Mouse (Mus musculus) forebrain, embryonic 10.5 days (tissue): ENCODE results near the gene Slx1b. TPM values are rescaled to one million over a fixed set of nuclear protein-coding genes. Genes with fewer than 3 reads are reported as not detected.
"Not testable (repeated sequence)": the region's sequence is repeated elsewhere in the genome, so short reads cannot be mapped to it uniquely, and the experiment has no call there.

ENCODE experiments used
- DNase-seq: peaks from one replicate; pipeline ENCODE4 v3.0.0-alpha.2; 2017; ENCODE audit warnings: low spot score; ENCODE audit errors: extremely low spot score
- H3K27ac ChIP-seq: fragments of 300-500 bp; sonication (generic); 2 replicates; pipeline ENCODE4 v1.5.1; 2016; ENCODE audit warnings: mild to moderate bottlenecking
- H3K27me3 ChIP-seq: fragments of 300-500 bp; sonication (generic); 2 replicates; pipeline ENCODE4 v1.6.1; 2016; ENCODE audit warnings: mild to moderate bottlenecking; ENCODE audit not compliant: poor library complexity, severe bottlenecking
- H3K36me3 ChIP-seq: fragments of 300-500 bp; sonication (generic); replicated peaks from 2 replicates; pipeline ENCODE4 v1.6.1; 2016; ENCODE audit warnings: mild to moderate bottlenecking, moderate library complexity
- H3K4me1 ChIP-seq: fragments of 300-500 bp; sonication (generic); 2 replicates; pipeline ENCODE4 v1.6.1; 2016
- H3K4me3 ChIP-seq: fragments of 300-500 bp; sonication (generic); 2 replicates; pipeline ENCODE4 v1.5.1; 2016; ENCODE audit warnings: mild to moderate bottlenecking, moderate library complexity
- H3K9me3 ChIP-seq: fragments of 300-500 bp; sonication (generic); 2 replicates; pipeline ENCODE4 v1.6.1; 2016; ENCODE audit warnings: mild to moderate bottlenecking, moderate library complexity
- WGBS: fragments of 180-500 bp; shearing (Covaris S2); methylation state at CpG from one replicate; pipeline ENCODE4 v1.1.7; 2016; 5-methylcytosine and 5-hydroxymethylcytosine counted together
- polyA plus RNA-seq: library from polyadenylated mRNA; unstranded; fragments of >200 nt; fragmentation: Nextera tagmentation; extraction: Ambion mirVana; gene quantifications from 2 replicates; pipeline ENCODE4 v1.2.1, GENCODE M21; 2016

The Slx1b gene
- polyA plus RNA-seq, 1 experiment from 2014 or later, result 14.0 TPM

DNA sequence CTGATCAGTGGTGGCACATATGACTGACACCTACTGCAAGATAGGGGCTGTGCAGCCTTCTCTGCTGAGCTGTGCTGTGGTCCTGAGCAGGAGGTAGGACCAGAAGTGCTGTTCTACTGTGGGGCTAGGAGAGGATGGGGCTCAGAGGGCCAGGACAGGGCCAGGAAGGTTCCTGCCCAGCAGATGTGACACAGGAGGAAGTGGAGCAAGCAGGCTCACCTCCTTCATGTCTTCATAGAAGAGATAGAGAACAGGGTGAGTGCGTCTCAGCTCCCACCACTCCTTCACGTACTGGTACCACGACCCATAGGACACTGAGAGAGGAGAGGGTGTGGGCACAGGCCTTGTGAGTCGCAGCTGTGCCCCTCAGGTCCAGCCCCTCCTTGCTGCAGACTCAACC, 7.4 kb downstream of the Slx1b start:
- not testable (repeated sequence) for H3K27me3 ChIP-seq, H3K4me3 ChIP-seq, DNase-seq, H3K9me3 ChIP-seq, H3K4me1 ChIP-seq, H3K27ac ChIP-seq
- WGBS, result 90% methylated on average over 4 of the region's 4 CpGs
- peaks cover 38% of the 10 kb centered on the region for H3K36me3 ChIP-seq

DNA sequence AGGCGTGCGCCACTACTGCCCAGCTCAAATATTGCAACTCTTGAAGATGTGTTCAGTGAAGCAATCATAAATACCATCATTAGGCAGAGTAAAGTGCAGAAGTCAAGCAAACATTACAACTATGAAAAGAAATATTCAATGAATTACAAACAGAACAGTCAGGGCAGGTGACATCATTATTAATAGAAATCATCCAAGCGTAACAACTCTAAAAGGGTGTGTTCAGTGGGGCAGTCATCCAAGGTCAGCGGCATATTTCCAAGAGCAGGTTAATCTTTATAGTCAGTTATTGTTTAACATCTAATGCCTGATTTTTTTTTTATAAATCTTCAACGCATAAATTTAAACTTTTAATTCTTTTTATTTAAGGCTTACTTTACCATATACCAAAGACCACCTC, 14.4 kb downstream of the Slx1b start:
- Histone ChIP-seq H3K4me1 (no peaks in the 10 kb centered on the region), H3K9me3 (no peaks in the 10 kb centered on the region), H3K27me3 (no peaks in the 10 kb centered on the region), H3K4me3 (no peak overlapping the region), H3K27ac (no peak overlapping the region), H3K36me3 (peaks cover 30% of the 10 kb centered on the region)
- 97% methylated on average over 5 of the region's 5 CpGs for WGBS
- DNase-seq, result no peak

DNA sequence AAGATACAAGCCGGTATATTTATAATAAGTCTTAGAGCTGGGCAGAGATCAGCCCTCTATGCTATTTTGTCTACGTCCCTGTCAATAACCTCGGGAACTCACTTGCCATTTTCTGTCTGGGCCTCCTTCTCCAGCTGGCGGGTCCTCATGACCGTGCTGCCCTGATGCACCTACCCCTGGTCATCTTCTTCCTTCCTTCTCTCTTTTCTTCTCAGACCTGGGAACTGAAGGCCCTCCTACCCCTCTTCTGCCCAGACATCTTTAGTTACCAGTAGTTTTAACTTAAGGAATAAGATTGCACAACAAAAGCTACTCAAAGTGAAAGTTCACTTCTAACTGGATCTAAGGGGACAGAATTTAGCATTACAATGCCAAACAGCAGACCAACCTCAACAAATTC, 15.9 kb downstream of the Slx1b start:
- Histone ChIP-seq H3K4me3 (no peak overlapping the region), H3K27me3 (no peaks in the 10 kb centered on the region), H3K9me3 (no peaks in the 10 kb centered on the region), H3K4me1 (no peaks in the 10 kb centered on the region), H3K36me3 (peaks cover 39% of the 10 kb centered on the region), H3K27ac (no peak overlapping the region)
- DNase-seq, result no peak
- 94% methylated on average over 5 of the region's 5 CpGs for WGBS

DNA sequence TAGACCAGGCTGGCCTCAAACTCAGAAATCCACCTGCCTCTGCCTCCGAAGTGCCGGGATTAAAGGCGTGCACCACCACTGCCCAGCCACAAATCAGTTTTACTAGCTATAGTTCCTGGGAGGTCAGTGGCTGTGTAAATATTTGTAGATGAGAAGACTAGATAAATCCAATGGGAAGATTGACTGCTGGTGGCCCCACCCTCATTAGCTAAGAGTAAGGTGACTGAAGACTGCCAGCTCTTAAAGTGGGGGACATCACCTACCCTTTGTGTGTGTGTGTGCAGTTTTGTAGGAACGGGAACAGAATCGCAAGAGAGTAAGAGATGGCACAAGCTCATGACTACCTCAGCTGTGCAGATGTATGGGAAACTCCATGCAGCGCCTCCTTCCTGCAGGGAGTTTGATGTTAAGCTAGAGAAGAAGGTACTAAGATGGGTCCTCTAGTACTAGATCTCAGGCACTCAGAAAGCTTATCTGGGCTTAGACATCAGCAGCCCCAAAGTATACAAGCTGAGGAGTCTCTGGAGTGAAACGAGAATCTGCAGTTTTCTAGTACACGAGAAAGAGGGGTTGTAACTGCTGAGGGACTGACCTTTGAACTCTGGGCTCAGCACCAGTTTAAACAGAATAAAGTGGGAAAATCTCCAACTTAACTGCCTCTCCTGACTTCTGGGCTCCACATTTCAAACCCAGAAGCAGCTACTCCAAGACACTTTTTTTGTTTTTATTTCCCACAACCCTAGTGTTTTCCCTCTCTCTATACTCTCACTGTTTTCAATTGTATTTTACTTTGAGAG, 16.8 kb downstream of the Slx1b start:
- Histone ChIP-seq H3K4me3 (no peak overlapping the region), H3K27me3 (no peaks in the 10 kb centered on the region), H3K9me3 (no peaks in the 10 kb centered on the region), H3K27ac (no peak overlapping the region), H3K4me1 (no peaks in the 10 kb centered on the region), H3K36me3 (peaks cover 44% of the 10 kb centered on the region)
- WGBS, result 88% methylated on average over 8 of the region's 8 CpGs
- no peak for DNase-seq

DNA sequence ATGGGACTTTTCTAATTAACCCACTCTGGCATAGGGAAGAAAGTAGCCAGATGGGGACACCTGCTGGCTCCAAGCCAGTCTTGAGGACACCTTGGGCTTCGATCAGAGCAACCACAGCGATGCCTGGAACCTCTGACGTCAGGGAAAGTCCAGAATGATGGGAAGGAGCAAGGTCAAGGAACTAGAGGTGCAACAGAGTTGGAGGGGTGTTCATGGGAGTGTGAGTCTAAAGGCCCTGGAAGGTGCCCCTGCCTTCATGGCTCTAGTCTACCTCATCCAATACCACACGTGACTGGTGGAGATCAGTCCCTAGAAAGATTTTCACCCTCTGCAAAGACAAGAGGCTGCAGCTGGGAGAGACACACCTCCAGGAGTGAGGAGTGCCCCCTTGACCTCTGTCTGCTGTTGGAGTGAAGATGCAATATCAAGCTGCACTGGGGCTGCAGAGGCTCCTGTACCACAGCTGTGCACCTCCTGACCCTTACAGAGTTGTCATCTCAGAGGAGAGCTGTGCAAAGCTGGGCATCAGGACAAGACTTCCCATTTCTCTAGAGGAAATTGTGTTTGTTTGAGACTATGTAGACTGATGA, 18.9 kb downstream of the Slx1b start:
- H3K27me3 ChIP-seq, result no peaks in the 10 kb centered on the region
- H3K36me3 ChIP-seq, result peaks cover 62% of the 10 kb centered on the region
- no peak overlapping the region for H3K4me3 ChIP-seq
- DNase-seq, result no peak
- H3K4me1 ChIP-seq, result no peaks in the 10 kb centered on the region
- 88% methylated on average over 4 of the region's 4 CpGs for WGBS
- H3K9me3 ChIP-seq, result no peaks in the 10 kb centered on the region
- H3K27ac ChIP-seq, result no peak overlapping the region

DNA sequence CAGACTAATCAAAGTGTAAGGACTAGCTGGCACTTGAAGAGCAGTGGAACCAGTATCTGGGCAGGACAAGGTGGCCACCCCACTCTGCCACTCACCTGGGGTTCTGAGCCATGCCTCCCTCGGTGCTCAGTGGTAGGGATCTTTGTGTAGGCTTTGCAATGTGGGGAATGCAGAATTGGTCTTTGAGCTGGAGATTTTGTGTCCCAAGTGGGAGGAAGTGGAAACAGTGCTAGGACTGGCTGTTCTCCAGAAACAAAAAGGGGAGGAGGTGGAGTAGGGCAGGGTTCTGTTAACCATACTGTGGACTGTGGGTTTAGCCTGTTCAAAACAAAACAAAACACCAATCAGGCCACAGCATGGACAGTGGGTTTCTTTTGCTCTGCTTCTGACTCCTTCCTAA, 19.4 kb downstream of the Slx1b start, which contains the start of gene Sult1a1:
Gene Sult1a1, minus strand, starts transcription at position 226 of the 400 bp plus-strand sequence.
- no peaks in the 10 kb centered on the region for H3K9me3 ChIP-seq
- no peaks in the 10 kb centered on the region for H3K4me1 ChIP-seq
- H3K27ac ChIP-seq, result no peak within 1 kb of the TSS
- WGBS, result 93% methylated on average over 1 of the region's 1 CpGs
- DNase-seq, result no peak
- peaks cover 68% of the 10 kb centered on the region for H3K36me3 ChIP-seq
- H3K4me3 ChIP-seq, result no peak within 1 kb of the TSS
- no peaks in the 10 kb centered on the region for H3K27me3 ChIP-seq

DNA sequence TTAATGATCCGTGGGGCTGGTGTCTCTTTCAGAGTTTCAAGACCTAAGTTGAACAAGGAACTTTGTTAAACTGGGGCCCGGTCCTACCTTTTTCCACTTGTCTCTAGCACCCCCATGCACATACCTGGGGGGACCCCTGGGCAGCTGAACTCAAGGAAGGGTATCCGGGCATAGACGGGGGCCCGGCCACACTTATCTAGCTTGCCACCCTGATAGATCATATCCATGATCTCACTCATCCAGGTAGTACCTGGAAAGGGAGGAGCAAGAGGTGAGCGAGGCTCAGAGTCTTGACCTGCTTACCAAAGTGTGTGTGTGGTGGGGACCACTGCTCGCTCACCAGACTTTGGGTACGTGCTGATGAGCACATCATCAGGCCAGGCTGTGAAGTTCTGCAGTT, 20.5 kb downstream of the Slx1b start:
- Histone ChIP-seq H3K9me3 (no peaks in the 10 kb centered on the region), H3K27ac (no peak overlapping the region), H3K36me3 (peaks cover 75% of the 10 kb centered on the region), H3K4me3 (no peak overlapping the region), H3K4me1 (no peaks in the 10 kb centered on the region), H3K27me3 (no peaks in the 10 kb centered on the region)
- DNase-seq, result no peak
- 95% methylated on average over 8 of the region's 8 CpGs for WGBS

DNA sequence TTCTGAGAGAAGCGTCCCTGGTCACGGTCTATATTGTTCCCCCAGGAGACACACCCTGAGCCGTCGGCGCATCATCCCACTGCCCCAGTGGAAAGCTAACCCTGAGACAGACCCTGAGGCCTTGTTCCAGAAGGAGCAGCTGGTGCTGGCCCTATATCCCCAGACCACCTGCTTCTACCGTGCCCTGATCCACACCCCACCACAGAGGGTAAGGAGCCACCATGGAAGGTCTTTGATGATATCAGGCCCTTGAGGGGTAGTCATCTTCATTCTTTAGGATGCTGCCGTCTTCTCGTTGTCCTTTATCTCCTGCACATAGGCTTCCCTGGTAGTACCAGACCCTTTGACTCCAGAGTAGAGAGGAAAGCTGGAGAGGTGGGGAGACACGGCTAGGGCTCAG, 23.5 kb downstream of the Slx1b start:
- Histone ChIP-seq H3K4me1 (no peaks in the 10 kb centered on the region), H3K36me3 (peaks cover 73% of the 10 kb centered on the region), H3K27me3 (no peaks in the 10 kb centered on the region), H3K4me3 (no peak overlapping the region), H3K27ac (no peak overlapping the region), H3K9me3 (no peaks in the 10 kb centered on the region)
- DNase-seq, result no peak
- WGBS, result 97% methylated on average over 9 of the region's 9 CpGs

DNA sequence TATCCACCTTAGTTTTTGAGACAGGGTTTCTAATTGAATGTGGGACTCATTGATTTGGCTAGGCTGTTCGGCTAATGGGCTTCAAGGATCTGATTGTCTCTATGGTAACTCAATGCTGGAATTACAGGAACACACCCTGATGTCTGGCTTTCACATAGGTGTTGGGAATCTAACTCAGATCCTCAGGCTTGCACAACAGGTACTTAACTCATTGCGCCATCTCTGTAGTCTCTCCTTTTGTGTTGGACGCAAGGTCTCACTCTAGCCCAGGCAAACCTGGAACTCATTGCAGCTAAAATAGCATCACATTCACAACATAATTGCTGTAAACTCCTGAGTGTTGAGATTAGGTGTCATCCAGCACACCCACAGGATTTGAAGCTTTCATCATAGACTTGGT, 25.4 kb downstream of the Slx1b start:
- 96% methylated on average over 3 of the region's 3 CpGs for WGBS
- Histone ChIP-seq H3K9me3 (no peaks in the 10 kb centered on the region), H3K4me1 (no peaks in the 10 kb centered on the region), H3K27ac (no peak overlapping the region), H3K36me3 (peaks cover 78% of the 10 kb centered on the region), H3K4me3 (no peak overlapping the region), H3K27me3 (no peaks in the 10 kb centered on the region)
- no peak for DNase-seq

DNA sequence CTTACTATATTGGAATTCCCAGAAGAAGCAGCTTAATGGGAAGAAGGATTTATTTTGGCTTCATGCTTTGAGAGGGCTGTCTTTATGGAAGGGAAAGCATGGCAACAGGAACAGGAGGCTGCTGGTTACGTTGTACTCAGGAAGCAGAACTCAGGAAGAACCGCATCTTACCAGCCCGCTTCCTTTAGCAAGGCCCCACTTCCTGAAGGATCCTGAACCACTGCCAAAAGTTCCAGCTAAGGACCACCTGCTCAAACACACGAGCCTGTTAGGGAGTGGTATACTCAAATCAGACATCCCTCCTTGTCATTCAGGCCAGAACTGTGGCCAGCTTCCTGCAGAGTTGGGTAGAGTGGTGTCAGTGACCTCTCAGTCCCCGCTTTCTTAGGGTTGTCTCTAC, 27.1 kb downstream of the Slx1b start:
- no peaks in the 10 kb centered on the region for H3K27me3 ChIP-seq
- H3K36me3 ChIP-seq, result peaks cover 80% of the 10 kb centered on the region
- no peaks in the 10 kb centered on the region for H3K9me3 ChIP-seq
- no peak overlapping the region for H3K4me3 ChIP-seq
- H3K4me1 ChIP-seq, result no peaks in the 10 kb centered on the region
- H3K27ac ChIP-seq, result no peak overlapping the region
- 87% methylated on average over 5 of the region's 5 CpGs for WGBS
- no peak for DNase-seq

DNA sequence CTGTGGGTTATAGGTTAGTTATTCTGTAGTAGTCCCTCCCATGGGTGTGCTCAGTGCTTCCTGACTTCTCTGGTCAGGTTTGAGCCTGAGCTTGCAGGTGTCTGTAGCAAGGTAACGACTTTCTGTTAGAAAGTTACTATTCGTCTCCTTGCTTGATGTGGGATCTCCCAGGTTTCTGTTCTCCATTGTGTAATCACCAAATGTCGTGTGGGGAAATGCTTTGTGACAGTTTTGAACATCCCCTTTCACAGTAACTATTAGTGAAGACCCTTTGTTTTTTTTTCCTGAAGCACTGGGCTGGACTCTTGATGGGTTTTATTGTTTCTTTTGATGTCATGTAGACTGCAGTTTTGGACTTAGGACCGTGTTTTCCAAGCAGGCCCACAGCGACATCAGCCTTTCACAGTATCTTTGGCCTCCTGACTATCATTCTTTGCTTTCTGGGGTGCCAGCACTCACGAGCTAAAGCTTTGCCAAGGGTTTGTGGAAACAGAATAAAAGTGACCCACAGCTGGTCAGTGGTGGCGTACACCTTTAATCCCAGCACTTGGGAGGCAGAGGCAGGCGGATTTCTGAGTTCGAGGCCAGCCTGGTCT, 28.0 kb downstream of the Slx1b start:
- no peaks in the 10 kb centered on the region for H3K9me3 ChIP-seq
- no peak for DNase-seq
- no peak overlapping the region for H3K27ac ChIP-seq
- H3K4me3 ChIP-seq, result no peak overlapping the region
- no peaks in the 10 kb centered on the region for H3K27me3 ChIP-seq
- no peaks in the 10 kb centered on the region for H3K4me1 ChIP-seq
- peaks cover 79% of the 10 kb centered on the region for H3K36me3 ChIP-seq
- 91% methylated on average over 9 of the region's 9 CpGs for WGBS

DNA sequence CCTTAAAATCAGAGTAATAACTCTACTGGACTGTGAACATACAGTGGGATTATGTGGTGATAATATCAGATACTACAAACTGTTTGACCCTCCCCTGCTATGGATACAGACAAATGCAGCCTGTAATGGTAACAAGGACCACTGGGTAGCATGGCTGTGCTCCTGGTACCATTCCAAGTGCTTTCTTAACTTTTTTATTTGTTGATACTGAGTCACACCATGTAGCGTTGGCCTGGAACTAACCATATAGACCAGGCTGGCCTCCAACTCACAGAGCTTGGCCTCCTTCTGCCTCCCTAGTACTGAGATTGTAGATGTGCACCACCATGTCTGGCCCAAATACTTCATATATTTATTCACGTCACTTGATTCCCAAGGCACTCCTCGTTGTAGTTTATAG, 30.3 kb downstream of the Slx1b start:
- Histone ChIP-seq H3K4me3 (no peak overlapping the region), H3K4me1 (no peaks in the 10 kb centered on the region), H3K27me3 (no peaks in the 10 kb centered on the region), H3K9me3 (no peaks in the 10 kb centered on the region), H3K36me3 (peaks cover 68% of the 10 kb centered on the region), H3K27ac (no peak overlapping the region)
- DNase-seq, result no peak
- 94% methylated on average over 3 of the region's 3 CpGs for WGBS

DNA sequence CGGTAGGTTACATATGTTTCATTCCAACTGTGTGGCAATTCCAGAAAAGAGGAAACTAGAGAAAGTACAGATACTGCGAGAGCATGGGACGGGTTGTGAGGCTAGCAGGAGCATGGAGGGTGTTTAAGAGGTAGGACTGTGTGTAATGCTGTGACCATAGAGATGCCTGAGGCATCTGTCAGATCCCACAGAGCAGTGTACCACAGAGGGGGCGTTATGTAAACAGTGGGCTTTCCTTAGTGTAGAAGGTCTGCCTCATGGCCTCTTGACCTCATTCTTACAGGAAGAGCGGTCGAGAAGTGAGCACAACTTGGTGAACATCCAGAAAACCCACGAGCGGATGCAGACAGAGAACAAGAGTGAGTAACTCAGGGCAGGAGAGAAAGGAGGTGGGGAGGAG, 31.9 kb downstream of the Slx1b start:
- Histone ChIP-seq H3K27me3 (no peaks in the 10 kb centered on the region), H3K27ac (no peak overlapping the region), H3K4me1 (no peaks in the 10 kb centered on the region), H3K4me3 (no peak overlapping the region), H3K36me3 (peaks cover 61% of the 10 kb centered on the region), H3K9me3 (no peaks in the 10 kb centered on the region)
- no peak for DNase-seq
- 80% methylated on average over 8 of the region's 8 CpGs for WGBS
